Mouse (Mus musculus) urinary bladder, postnatal 36 days (tissue): Measurements from ENCODE around the gene Rab8b.
A peak's percentile ranks its signal among the peaks of the same experiment; 100 is the strongest.
"Not testable (repeated sequence)": the region's sequence is repeated elsewhere in the genome, so short reads cannot be mapped to it uniquely, and the experiment has no call there.

Experiments used
- DNase-seq, 2 experiments: peaks; one replicate each; pipeline ENCODE4 v3.0.0; 2022; ENCODE audit warnings: low spot score in 2 of 2, mixed read lengths in 1 of 2

The Rab8b gene

DNA sequence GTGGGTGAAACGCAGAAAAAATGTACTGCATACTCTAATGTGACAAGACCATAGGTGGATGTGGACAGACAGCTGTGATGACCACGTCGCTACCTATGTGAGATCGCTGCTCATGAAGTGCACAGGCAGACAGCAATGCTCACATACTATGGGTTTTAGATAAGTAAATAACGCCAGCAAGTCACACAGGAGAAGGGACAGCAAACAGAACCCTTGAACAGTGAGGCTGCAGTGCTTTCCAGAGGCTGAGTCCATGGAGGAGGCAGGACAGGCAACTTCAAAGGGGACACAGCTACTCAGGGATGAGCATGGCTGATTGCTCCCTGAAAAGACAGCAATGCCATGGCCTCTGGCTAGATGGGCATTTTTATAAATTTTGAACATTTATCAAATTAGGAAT, 72.7 kb downstream of the Rab8b start:
- no peak for DNase-seq

DNA sequence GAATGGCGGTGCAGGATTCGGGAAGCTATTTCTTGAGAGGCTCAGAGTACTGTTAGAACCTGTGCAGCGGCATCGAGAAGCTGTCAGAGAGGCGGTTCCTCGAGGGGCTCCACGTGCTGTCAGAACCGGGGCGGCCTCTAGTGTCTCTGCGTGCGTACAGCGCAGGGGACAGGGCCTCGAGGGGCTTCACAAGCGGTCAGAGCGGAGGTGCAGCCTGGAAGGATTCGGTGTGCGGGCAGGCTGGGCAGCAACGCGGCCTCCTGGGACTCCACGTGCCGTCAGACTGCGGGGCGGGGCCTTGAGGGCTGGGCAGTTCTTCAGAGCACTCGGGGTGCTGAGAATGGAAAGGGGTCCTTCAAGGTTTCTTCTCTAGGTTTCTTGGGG, 84.4 kb downstream of the Rab8b start:
- DNase-seq = no peak

- peak; percentile 99 for DNase-seq
Observed at GRCm38 (mm10) chr9:66834318-66835096, 85.0 kb downstream of the Rab8b start, which contains the start of gene Aph1c. Gene Aph1c (minus strand): TSS chr9:66834726.

DNA sequence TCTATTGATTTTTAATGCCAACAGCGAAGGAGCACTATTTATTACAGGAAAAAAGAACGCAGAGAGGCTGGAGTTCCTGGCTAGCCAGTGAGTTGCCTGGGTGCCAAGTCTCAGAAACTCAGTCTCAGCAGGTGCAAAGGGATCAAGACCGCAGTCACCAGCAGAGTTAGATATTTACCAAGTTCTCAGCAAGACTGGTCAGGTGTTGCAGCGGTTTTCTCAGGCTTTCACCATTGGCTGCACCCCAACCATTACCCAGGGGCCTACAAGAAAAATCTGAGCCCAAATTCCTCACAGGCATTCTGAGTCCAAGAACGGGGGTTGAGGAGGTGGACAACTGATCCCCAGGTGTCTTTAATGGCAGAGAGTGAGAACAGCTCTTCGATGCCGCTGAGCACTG, 85.6 kb downstream of the Rab8b start:
- no peak for DNase-seq

GRCm38 (mm10) chr9:66832366-66832908, 87.0 kb downstream of the Rab8b start:
- no peak for DNase-seq

DNA sequence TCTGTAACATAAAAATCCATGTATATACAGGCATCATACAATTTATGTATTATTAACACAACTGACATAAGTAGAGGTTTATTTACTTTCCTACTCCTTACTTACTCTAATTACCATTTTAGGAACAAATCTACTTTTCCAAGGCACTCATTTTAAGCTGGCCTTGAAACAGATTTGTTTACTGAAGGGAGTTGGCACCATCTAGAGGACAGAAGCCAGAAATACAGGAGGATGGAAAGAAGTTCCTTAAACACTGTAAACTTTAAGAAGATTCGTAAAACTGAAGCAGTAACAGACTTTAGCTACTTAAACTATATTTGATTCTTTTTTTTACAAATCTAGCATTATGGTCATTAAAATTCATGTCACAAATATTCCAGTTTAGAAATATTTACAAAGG, 93.5 kb downstream of the Rab8b start:
- DNase-seq = no peak

GRCm38 (mm10) chr9:66822255-66822654, 97.2 kb downstream of the Rab8b start:
- DNase-seq = not testable (repeated sequence)

DNA sequence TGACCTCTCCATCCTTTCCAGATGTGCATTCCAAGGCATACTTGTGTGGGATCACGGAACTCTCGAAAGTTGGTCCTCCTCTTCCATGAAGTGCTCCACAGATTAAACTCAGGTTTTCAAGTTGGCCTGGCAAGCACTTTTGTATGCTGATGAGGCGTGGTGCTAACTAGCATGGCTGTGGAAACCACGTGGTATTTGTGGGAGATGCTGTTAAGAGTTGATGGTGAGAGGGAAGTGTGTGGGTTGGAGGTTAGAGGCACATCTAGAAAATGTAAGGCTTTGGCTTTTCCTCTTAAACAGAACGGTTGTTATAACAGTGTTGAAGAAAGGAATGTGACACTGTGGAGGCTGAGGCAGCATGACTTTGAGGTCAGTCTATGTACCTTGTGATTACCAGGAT, 98.5 kb downstream of the Rab8b start:
- no peak for DNase-seq

DNA sequence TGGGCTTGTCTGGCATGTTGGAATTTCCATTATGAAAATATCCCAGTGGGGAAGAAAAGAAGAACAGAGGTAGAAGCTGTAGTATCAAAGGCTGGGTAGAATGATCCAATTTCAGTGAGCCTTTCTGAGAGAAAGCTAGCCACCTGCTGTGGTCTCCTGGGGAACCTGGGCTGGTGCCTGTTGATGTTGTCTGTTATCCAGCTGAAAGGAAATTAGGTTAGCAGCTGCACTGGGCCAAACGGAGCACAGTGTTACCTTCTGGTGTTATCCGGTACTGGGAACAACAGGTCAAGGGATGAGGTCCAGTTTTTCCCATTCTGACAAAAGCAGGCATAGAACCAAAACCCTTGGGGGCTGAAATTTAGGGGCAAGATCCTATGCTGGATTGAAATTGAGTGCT, 106.1 kb downstream of the Rab8b start:
- DNase-seq = no peak

DNA sequence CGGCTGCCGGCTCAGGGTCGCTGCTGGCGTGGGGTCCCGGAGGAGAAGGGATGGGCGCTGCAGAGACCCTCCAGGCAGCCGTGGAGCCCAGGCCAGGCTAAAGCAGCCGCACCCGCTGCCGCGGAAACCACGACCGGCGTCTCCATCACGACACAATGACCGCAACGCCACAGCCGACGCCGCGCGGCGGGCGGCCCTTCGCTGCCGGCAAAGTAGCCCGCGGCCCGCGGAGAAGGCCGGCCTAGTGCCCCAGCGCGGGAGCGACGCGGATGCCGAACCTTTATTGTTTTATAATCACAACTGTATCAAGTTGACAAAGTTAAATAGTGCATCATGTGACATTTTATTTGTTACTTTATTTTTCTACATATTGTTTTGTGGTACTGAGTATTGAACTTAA, 113.5 kb downstream of the Rab8b start:
- DNase-seq = not testable (repeated sequence)

- no peak for DNase-seq
Observed at GRCm38 (mm10) chr9:66801947-66802346, 117.5 kb downstream of the Rab8b start.

- no peak for DNase-seq
Observed at GRCm38 (mm10) chr9:66796739-66797138, 122.7 kb downstream of the Rab8b start, which contains the start of gene Gm10647. Gene Gm10647 (plus strand): TSS chr9:66797039.

DNA sequence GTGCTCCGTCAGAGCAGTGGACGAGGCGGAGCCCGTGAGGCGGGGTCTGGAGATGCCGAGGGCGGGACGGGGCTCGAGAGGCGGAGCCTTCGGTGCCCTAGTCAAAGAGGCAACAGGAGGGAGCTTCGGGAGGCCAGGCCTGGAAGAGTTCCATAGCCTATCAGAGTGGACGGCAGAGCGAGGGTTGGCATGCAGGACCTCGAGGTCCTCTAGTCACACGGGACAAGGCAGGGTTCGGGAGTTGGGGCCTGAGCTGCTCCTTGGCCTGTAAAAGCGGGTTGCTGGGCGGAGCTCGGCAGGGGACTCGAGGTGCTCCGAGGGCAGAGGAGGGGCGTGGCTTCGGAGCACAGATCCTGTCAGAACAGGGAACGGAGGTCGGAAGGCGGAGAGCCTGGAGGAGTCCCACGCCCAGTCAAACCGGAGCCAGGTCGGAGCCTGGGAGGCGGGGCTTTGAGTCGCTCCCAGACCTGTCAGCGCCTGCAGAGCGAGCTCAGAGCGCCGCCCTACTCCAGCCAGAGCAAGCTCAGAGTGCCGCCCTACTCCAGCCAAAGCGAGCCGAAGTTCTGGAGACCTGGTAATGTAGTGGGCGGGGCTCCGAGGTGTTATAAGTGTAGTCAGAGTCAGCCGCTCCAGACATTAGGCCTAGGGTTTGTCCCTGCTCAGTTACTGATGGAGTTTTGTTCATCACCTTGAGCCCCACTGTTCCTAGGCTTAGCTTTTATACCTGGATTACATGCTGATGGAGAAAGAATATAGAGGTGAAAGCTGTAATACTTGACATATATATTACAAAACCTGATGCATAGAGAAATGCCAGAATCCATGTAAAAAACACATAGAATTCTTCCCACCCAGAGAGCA, 123.8 kb downstream of the Rab8b start, which contains the start of gene Aph1b:
Gene Aph1b, minus strand, starts transcription at position 27 of the 861 bp plus-strand sequence.
- DNase-seq = peak; percentile 96

- DNase-seq = no peak
Observed at GRCm38 (mm10) chr9:66794629-66795463, 124.6 kb downstream of the Rab8b start.
